Mouse (Mus musculus) heart, postnatal 4 days (tissue): Measurements from ENCODE around the gene Tmem206. TPM values are rescaled to one million over a fixed set of nuclear protein-coding genes. Genes with fewer than 3 reads are reported as not detected.

Experiments
- total RNA-seq, 2 experiments: library from RNA; stranded (reverse); gene quantifications; 2 replicates each; pipeline ENCODE4 v1.2.3; 2021

Tmem206 gene
- total RNA-seq, 2 experiments from 2014 or later = 5.6 to 6.6 TPM

Other genes starting within 250 kb of the Tmem206 start
- gene Batf3, start 228.1 kb upstream of the Tmem206 start, total RNA-seq = 1 to 10 TPM; 1.7 to 1.8 TPM
- not detected for gene Fam71a, start 161.1 kb upstream of the Tmem206 start, total RNA-seq
- 10 to 100 TPM; 15.9 to 22.2 TPM for gene Atf3, start 107.9 kb upstream of the Tmem206 start, total RNA-seq
- 100 to 1,000 TPM in 1 of 2 experiments, 10 to 100 TPM in 1; 97.3 to 103 TPM for gene Nenf, start 7.7 kb upstream of the Tmem206 start, total RNA-seq
- gene Ppp2r5a, start 77.4 kb downstream of the Tmem206 start, total RNA-seq = 10 to 100 TPM; 90.7 to 95.0 TPM
- 10 to 100 TPM; 19.7 to 20.3 TPM for gene Dtl, start 249.6 kb downstream of the Tmem206 start, total RNA-seq
- 10 to 100 TPM; 34.7 to 38.0 TPM for gene Ints7, start 249.7 kb downstream of the Tmem206 start, total RNA-seq